Mouse (Mus musculus) liver, postnatal 0 days (tissue): ENCODE data around the gene Olfr1181. TPM values are rescaled to one million over a fixed set of nuclear protein-coding genes. Genes with fewer than 3 reads are reported as not detected.
"Not testable (repeated sequence)": the region's sequence is repeated elsewhere in the genome, so short reads cannot be mapped to it uniquely, and the experiment has no call there.

ENCODE experiments used
- ATAC-seq: fragments of 200-750 bp; cut with Nextera tagmentation; 2 replicates; pipeline ENCODE4 v1.8.0; 2017; ENCODE audit warnings: mild to moderate bottlenecking, moderate library complexity
- DNase-seq: peaks from one replicate; pipeline ENCODE4 v3.0.0-alpha.2; 2016
- H3K27ac ChIP-seq: fragments of 300-500 bp; sonication (generic); 2 replicates; pipeline ENCODE4 v1.5.1; 2014; ENCODE audit warnings: antibody characterized with exemption, moderate library complexity, mild to moderate bottlenecking, low read depth
- H3K27me3 ChIP-seq: fragments of 300-500 bp; sonication (generic); 2 replicates; pipeline ENCODE4 v1.6.1; 2014; ENCODE audit warnings: low read length, control low read depth, mixed read lengths; ENCODE audit not compliant: insufficient read depth
- H3K36me3 ChIP-seq: fragments of 300-500 bp; sonication (generic); replicated peaks from 2 replicates; pipeline ENCODE4 v1.6.1; 2014; ENCODE audit warnings: mild to moderate bottlenecking, control low read depth, low read length, moderate library complexity, mixed read lengths; ENCODE audit not compliant: insufficient read depth
- H3K4me1 ChIP-seq: fragments of 300-500 bp; sonication (generic); 2 replicates; pipeline ENCODE4 v1.6.1; 2014; ENCODE audit warnings: antibody characterized with exemption, mild to moderate bottlenecking, control low read depth; ENCODE audit not compliant: insufficient read depth
- H3K4me2 ChIP-seq: fragments of 300-500 bp; sonication (generic); 2 replicates; pipeline ENCODE4 v1.6.1; 2014; ENCODE audit warnings: low read depth, mild to moderate bottlenecking, low read length, moderate library complexity, mixed read lengths
- H3K4me3 ChIP-seq: fragments of 300-500 bp; sonication (generic); 2 replicates; pipeline ENCODE4 v1.5.1; 2014; ENCODE audit warnings: low read depth, low read length
- H3K9ac ChIP-seq: fragments of 300-500 bp; sonication (generic); replicated peaks from 2 replicates; pipeline ENCODE4 v1.6.1; 2014; ENCODE audit warnings: mild to moderate bottlenecking, moderate library complexity
- H3K9me3 ChIP-seq: fragments of 300-500 bp; sonication (generic); 2 replicates; pipeline ENCODE4 v1.6.1; 2016; ENCODE audit warnings: mild to moderate bottlenecking, control low read depth, low read length, mixed read lengths
- CTCF ChIP-seq: sonication (generic); IDR thresholded peaks from 2 replicates; pipeline ENCODE4 v1.5.1; 2016; ENCODE audit warnings: antibody characterized with exemption, low read depth
- EP300 ChIP-seq: IDR thresholded peaks from 2 replicates; pipeline ENCODE4 v1.6.1; 2016; ENCODE audit warnings: antibody characterized with exemption, low read depth, mild to moderate bottlenecking
- WGBS: fragments of 180-500 bp; shearing (Covaris S2); extraction: QIAGEN DNeasy Blood & Tissue Kit; methylation state at CpG from one replicate; pipeline ENCODE4 v1.1.7; 2014; ENCODE audit not compliant: insufficient replicate concordance; 5-methylcytosine and 5-hydroxymethylcytosine counted together
- polyA plus RNA-seq: library from polyadenylated mRNA; unstranded; fragments of >200 nt; fragmentation: Nextera tagmentation; extraction: Ambion mirVana; gene quantifications from 2 replicates; pipeline ENCODE4 v1.2.1, GENCODE M21; 2015

Gene Olfr1181
- polyA plus RNA-seq: not detected in 2 replicates

GRCm38 (mm10) chr2:88426071-88426470, at the start of gene Olfr1181:
TSS of gene Olfr1181 (minus strand) at chr2:88426171.
- no peak within 1 kb of the TSS for H3K27ac ChIP-seq
- DNase-seq: no peak
- H3K9me3 ChIP-seq: no peaks in the 10 kb centered on the region
- no peak for TF ChIP-seq EP300
- no peak for ATAC-seq
- 76% methylated on average over 1 of the region's 1 CpGs for WGBS
- H3K9ac ChIP-seq: no peak within 1 kb of the TSS
- no peaks in the 10 kb centered on the region for H3K4me1 ChIP-seq
- no peaks in the 10 kb centered on the region for H3K36me3 ChIP-seq
- no peak within 1 kb of the TSS for H3K4me2 ChIP-seq
- no peak within 1 kb of the TSS for H3K4me3 ChIP-seq
- no peaks in the 10 kb centered on the region for H3K27me3 ChIP-seq

- H3K9me3 ChIP-seq: not testable (repeated sequence)
These were observed 28.6 kb upstream of the Olfr1181 start, which contains the start of gene Olfr1183 for GRCm38 (mm10) chr2:88454567-88454966. TSS of gene Olfr1183 (plus strand) at chr2:88454867.

GRCm38 (mm10) chr2:88449031-88449430, 23.1 kb upstream of the Olfr1181 start, which contains the start of gene Gm13757:
TSS of gene Gm13757 (minus strand) at chr2:88449131.
- TF ChIP-seq EP300 (no peak), CTCF (no peak)
- H3K4me1 ChIP-seq: no peaks in the 10 kb centered on the region
- H3K4me2 ChIP-seq: no peak within 1 kb of the TSS
- no peak within 1 kb of the TSS for H3K4me3 ChIP-seq
- no peak within 1 kb of the TSS for H3K9ac ChIP-seq
- 74% methylated on average over 1 of the region's 1 CpGs for WGBS
- no peaks in the 10 kb centered on the region for H3K36me3 ChIP-seq
- H3K27me3 ChIP-seq: no peaks in the 10 kb centered on the region
- no peak for ATAC-seq
- H3K27ac ChIP-seq: no peak within 1 kb of the TSS
- DNase-seq: no peak
- H3K9me3 ChIP-seq: no peaks in the 10 kb centered on the region

More at GRCm38 (mm10) chr2:88454567-88454966, 28.6 kb upstream of the Olfr1181 start, which contains the start of gene Olfr1183:
- not testable (repeated sequence) for H3K9ac ChIP-seq, H3K27me3 ChIP-seq, H3K4me3 ChIP-seq, DNase-seq, H3K27ac ChIP-seq, H3K36me3 ChIP-seq, ATAC-seq, H3K4me1 ChIP-seq, H3K4me2 ChIP-seq
- 69% methylated on average over 1 of the region's 1 CpGs for WGBS

- ATAC-seq (no peak), DNase-seq (no peak)
- TF ChIP-seq EP300 (no peak), CTCF (no peak)
- Histone ChIP-seq H3K4me3 (no peak within 1 kb of the TSS), H3K27me3 (no peaks in the 10 kb centered on the region), H3K27ac (no peak within 1 kb of the TSS), H3K4me1 (no peaks in the 10 kb centered on the region), H3K9me3 (no peaks in the 10 kb centered on the region), H3K36me3 (no peaks in the 10 kb centered on the region), H3K4me2 (no peak within 1 kb of the TSS), H3K9ac (no peak within 1 kb of the TSS)
- WGBS: 68% methylated on average over 2 of the region's 2 CpGs
These were observed 6.9 kb downstream of the Olfr1181 start, which contains the start of gene Olfr1180 for GRCm38 (mm10) chr2:88419051-88419450. TSS of gene Olfr1180 (minus strand) at chr2:88419151.

- no peak within 1 kb of the TSS for H3K27ac ChIP-seq
- no peak for TF ChIP-seq EP300
- no peak for TF ChIP-seq CTCF
- ATAC-seq (no peak), DNase-seq (no peak)
- H3K4me2 ChIP-seq: no peak within 1 kb of the TSS
- no peaks in the 10 kb centered on the region for H3K9me3 ChIP-seq
- H3K27me3 ChIP-seq: no peaks in the 10 kb centered on the region
- no peaks in the 10 kb centered on the region for H3K4me1 ChIP-seq
- no peak within 1 kb of the TSS for H3K4me3 ChIP-seq
- 66% methylated on average over 3 of the region's 3 CpGs for WGBS
- no peaks in the 10 kb centered on the region for H3K36me3 ChIP-seq
- no peak within 1 kb of the TSS for H3K9ac ChIP-seq
These were observed 19.6 kb downstream of the Olfr1181 start, which contains the start of gene Olfr1179 for GRCm38 (mm10) chr2:88406353-88406752. TSS of gene Olfr1179 (minus strand) at chr2:88406453.

GRCm38 (mm10) chr2:88386762-88387161, 39.2 kb downstream of the Olfr1181 start, which contains the start of gene Olfr1178:
TSS of gene Olfr1178 (plus strand) at chr2:88387062.
- Histone ChIP-seq H3K36me3 (no peaks in the 10 kb centered on the region), H3K9ac (no peak within 1 kb of the TSS), H3K27me3 (no peaks in the 10 kb centered on the region), H3K4me1 (no peaks in the 10 kb centered on the region), H3K27ac (no peak within 1 kb of the TSS), H3K4me2 (no peak within 1 kb of the TSS), H3K9me3 (no peaks in the 10 kb centered on the region; the same call in 1 of the 2 replicates), H3K4me3 (no peak within 1 kb of the TSS)
- ATAC-seq: no peak
- WGBS: 73% methylated on average over 1 of the region's 1 CpGs
- DNase-seq: no peak
- TF ChIP-seq CTCF: no peak
- no peak for TF ChIP-seq EP300

Other genes with a start within 250 kb of the Olfr1181 start
- gene Olfr1168, start 244.3 kb downstream of the Olfr1181 start, polyA plus RNA-seq: not detected in 2 replicates
- not detected in 2 replicates for gene Olfr1170, start 197.8 kb downstream of the Olfr1181 start, polyA plus RNA-seq
- gene Olfr1173, start 146.3 kb downstream of the Olfr1181 start, polyA plus RNA-seq: not detected in 2 replicates
- gene Olfr1174-ps, start 111.0 kb downstream of the Olfr1181 start, polyA plus RNA-seq: not detected in 2 replicates
- not detected in 2 replicates for gene Olfr1175-ps, start 99.0 kb downstream of the Olfr1181 start, polyA plus RNA-seq
- not detected in 2 replicates for gene Olfr1176, start 89.5 kb downstream of the Olfr1181 start, polyA plus RNA-seq
- gene Olfr1177-ps, start 79.7 kb downstream of the Olfr1181 start, polyA plus RNA-seq: not detected in 2 replicates
- gene Olfr1178, start 39.1 kb downstream of the Olfr1181 start, polyA plus RNA-seq: not detected in 2 replicates
- gene Olfr1179, start 19.7 kb downstream of the Olfr1181 start, polyA plus RNA-seq: not detected in 2 replicates
- not detected in 2 replicates for gene Olfr1180, start 7.0 kb downstream of the Olfr1181 start, polyA plus RNA-seq
- not detected in 2 replicates for gene Gm13757, start 23.0 kb upstream of the Olfr1181 start, polyA plus RNA-seq
- not detected in 2 replicates for gene Olfr1183, start 28.7 kb upstream of the Olfr1181 start, polyA plus RNA-seq
- gene Olfr1184, start 57.4 kb upstream of the Olfr1181 start, polyA plus RNA-seq: not detected in 2 replicates
- gene Olfr1185-ps1, start 67.1 kb upstream of the Olfr1181 start, polyA plus RNA-seq: not detected in 2 replicates
- gene Olfr1186, start 92.4 kb upstream of the Olfr1181 start, polyA plus RNA-seq: not detected in 2 replicates
- gene Olfr1188, start 130.8 kb upstream of the Olfr1181 start, polyA plus RNA-seq: not detected in 2 replicates
- gene Olfr1189, start 160.3 kb upstream of the Olfr1181 start, polyA plus RNA-seq: not detected in 2 replicates
- gene Olfr1191-ps1, start 214.4 kb upstream of the Olfr1181 start, polyA plus RNA-seq: not detected in 2 replicates
- not detected in 2 replicates for gene Olfr1192-ps1, start 222.3 kb upstream of the Olfr1181 start, polyA plus RNA-seq
- not detected in 2 replicates for gene Olfr1193, start 249.5 kb upstream of the Olfr1181 start, polyA plus RNA-seq